Mouse (Mus musculus): ENCODE data around the gene Gsn. TPM values are rescaled to one million over a fixed set of nuclear protein-coding genes. Genes with fewer than 3 reads are reported as not detected.

Gsn gene
- polyA plus RNA-seq, 1 experiment from 2014 or later = 50.1 TPM

DNA sequence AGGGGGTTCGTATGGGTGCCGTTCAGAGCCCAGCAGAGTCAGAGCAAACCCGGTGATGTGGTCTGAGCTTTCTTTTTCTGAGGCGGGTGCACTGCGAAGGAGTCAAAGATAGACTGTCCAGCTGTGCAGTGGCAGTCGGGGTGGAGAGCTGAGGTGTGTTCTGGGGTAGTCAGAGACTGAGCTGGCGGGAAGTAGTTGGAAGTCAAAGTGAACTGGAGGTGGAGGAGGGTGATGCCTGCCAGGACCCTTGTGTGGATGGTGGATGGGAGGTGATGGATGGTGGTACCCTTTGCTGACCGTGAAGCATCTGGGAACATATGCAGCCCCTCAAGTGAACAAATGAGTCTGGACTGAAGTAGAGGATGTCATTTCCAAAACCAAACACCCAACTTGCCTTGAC lies 9.6 kb downstream of the Gsn start:
- WGBS = 77% methylated on average over 8 of the region's 8 CpGs
- H3K27ac ChIP-seq (replicated peaks; ENCODE audit: low read depth, low read length) = no peak overlapping the region; the same call in 1 of the 2 replicates
- no peak overlapping the region for H3K4me2 ChIP-seq (ENCODE audit: low read depth, low read length)

GRCm38 (mm10) chr2:35266251-35266905 lies 10.2 kb downstream of the Gsn start:
- ATAC-seq (replicated peaks; ENCODE audit: insufficient number of reproducible peaks, low FRiP score, low TSS enrichment, low read depth) (no peak), DNase-seq (ENCODE audit: low spot score) (no peak)
- no peak overlapping the region for H3K27ac ChIP-seq (replicated peaks; ENCODE audit: low read depth, low read length)
- no peak overlapping the region for H3K4me2 ChIP-seq (ENCODE audit: low read depth, low read length)
- H3K27me3 ChIP-seq (ENCODE audit: control insufficient read depth, insufficient read depth, low read length) = no peaks in the 10 kb centered on the region
- no peaks in the 10 kb centered on the region for H3K36me3 ChIP-seq (replicated peaks; ENCODE audit: control insufficient read depth, insufficient read depth, low read depth, low read length)
- peaks cover 9% of the 10 kb centered on the region for H3K4me1 ChIP-seq (ENCODE audit: control insufficient read depth, insufficient read depth, low read length)
- 80% methylated on average over 9 of the region's 9 CpGs for WGBS
- no peak overlapping the region for H3K4me3 ChIP-seq (ENCODE audit: low read depth, low read length)
- H3K9me3 ChIP-seq (replicated peaks; ENCODE audit: control insufficient read depth, low read length) = no peaks in the 10 kb centered on the region
- no peak overlapping the region for H3K9ac ChIP-seq (replicated peaks; ENCODE audit: low read length)

More for the DNA sequence above, 9.6 kb downstream of the Gsn start:
- no peak overlapping the region for H3K4me3 ChIP-seq (ENCODE audit: low read depth, low read length)
- no peaks in the 10 kb centered on the region for H3K9me3 ChIP-seq (replicated peaks; ENCODE audit: control insufficient read depth, low read length)
- H3K36me3 ChIP-seq (replicated peaks; ENCODE audit: control insufficient read depth, insufficient read depth, low read depth, low read length) = no peaks in the 10 kb centered on the region
- ATAC-seq (replicated peaks; ENCODE audit: insufficient number of reproducible peaks, low FRiP score, low TSS enrichment, low read depth) (no peak), DNase-seq (ENCODE audit: low spot score) (no peak)
- H3K4me1 ChIP-seq (ENCODE audit: control insufficient read depth, insufficient read depth, low read length) = peaks cover 9% of the 10 kb centered on the region
- no peak overlapping the region for H3K9ac ChIP-seq (replicated peaks; ENCODE audit: low read length)
- H3K27me3 ChIP-seq (ENCODE audit: control insufficient read depth, insufficient read depth, low read length) = no peaks in the 10 kb centered on the region

DNA sequence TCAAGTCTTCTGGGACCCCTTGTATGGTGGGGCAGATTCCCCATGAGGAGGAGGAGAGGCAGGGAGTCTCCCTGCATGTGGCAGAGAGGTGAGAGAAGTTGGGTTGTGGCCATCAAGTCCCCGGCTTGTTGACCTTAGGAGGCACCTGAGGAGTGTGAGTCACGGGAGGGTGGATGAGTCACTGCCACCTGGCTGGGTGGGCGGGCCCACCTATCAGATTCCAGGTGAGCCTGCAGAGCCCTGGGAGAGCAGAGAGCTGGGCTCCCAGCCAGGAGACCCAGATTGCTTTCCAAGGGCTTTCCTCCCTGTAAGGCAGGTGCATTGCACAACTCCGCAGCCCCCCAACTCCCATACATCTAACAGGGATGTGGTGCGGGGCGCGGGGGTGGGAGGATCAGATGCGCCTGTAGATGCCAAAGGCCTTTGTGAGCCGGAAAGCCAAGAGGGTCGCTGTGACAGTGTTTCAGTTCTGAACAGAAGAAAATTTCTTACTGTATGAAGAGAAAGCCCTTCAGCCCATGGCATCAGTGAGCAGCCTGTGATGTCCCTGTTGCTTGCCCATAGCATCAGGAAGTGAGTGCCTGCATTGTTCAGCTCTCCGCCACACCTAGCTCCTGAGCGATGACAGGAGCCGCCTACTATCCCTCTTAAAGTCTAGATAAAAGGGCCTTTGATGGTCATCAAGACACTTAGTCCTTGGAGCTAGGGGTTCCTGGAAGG lies 11.1 kb downstream of the Gsn start:
- H3K4me1 ChIP-seq (ENCODE audit: control insufficient read depth, insufficient read depth, low read length) = peaks cover 9% of the 10 kb centered on the region
- H3K27me3 ChIP-seq (ENCODE audit: control insufficient read depth, insufficient read depth, low read length) = no peaks in the 10 kb centered on the region
- no peaks in the 10 kb centered on the region for H3K9me3 ChIP-seq (replicated peaks; ENCODE audit: control insufficient read depth, low read length)
- DNase-seq (ENCODE audit: low spot score) (no peak), ATAC-seq (replicated peaks; ENCODE audit: insufficient number of reproducible peaks, low FRiP score, low TSS enrichment, low read depth) (no peak)
- H3K4me2 ChIP-seq (ENCODE audit: low read depth, low read length) = no peak overlapping the region
- H3K9ac ChIP-seq (replicated peaks; ENCODE audit: low read length) = no peak overlapping the region
- H3K27ac ChIP-seq (replicated peaks; ENCODE audit: low read depth, low read length) = no peak overlapping the region
- no peaks in the 10 kb centered on the region for H3K36me3 ChIP-seq (replicated peaks; ENCODE audit: control insufficient read depth, insufficient read depth, low read depth, low read length)
- H3K4me3 ChIP-seq (ENCODE audit: low read depth, low read length) = no peak overlapping the region
- WGBS = 83% methylated on average over 13 of the region's 13 CpGs

GRCm38 (mm10) chr2:35267876-35268566 lies 11.8 kb downstream of the Gsn start:
- Histone ChIP-seq H3K27ac (replicated peaks; ENCODE audit: low read depth, low read length) (no peak overlapping the region), H3K4me2 (ENCODE audit: low read depth, low read length) (no peak overlapping the region), H3K9ac (replicated peaks; ENCODE audit: low read length) (no peak overlapping the region), H3K36me3 (replicated peaks; ENCODE audit: control insufficient read depth, insufficient read depth, low read depth, low read length) (no peaks in the 10 kb centered on the region), H3K4me3 (ENCODE audit: low read depth, low read length) (no peak overlapping the region), H3K9me3 (replicated peaks; ENCODE audit: control insufficient read depth, low read length) (no peaks in the 10 kb centered on the region), H3K4me1 (ENCODE audit: control insufficient read depth, insufficient read depth, low read length) (peaks cover 9% of the 10 kb centered on the region), H3K27me3 (ENCODE audit: control insufficient read depth, insufficient read depth, low read length) (no peaks in the 10 kb centered on the region)
- ATAC-seq (replicated peaks; ENCODE audit: insufficient number of reproducible peaks, low FRiP score, low TSS enrichment, low read depth) (no peak), DNase-seq (ENCODE audit: low spot score) (no peak)
- WGBS = 78% methylated on average over 10 of the region's 10 CpGs

GRCm38 (mm10) chr2:35269136-35269535 lies 13.0 kb downstream of the Gsn start:
- 82% methylated on average over 6 of the region's 6 CpGs for WGBS
- Histone ChIP-seq H3K27me3 (ENCODE audit: control insufficient read depth, insufficient read depth, low read length) (no peaks in the 10 kb centered on the region), H3K4me1 (ENCODE audit: control insufficient read depth, insufficient read depth, low read length) (peaks cover 12% of the 10 kb centered on the region), H3K9ac (replicated peaks; ENCODE audit: low read length) (no peak overlapping the region), H3K9me3 (replicated peaks; ENCODE audit: control insufficient read depth, low read length) (no peaks in the 10 kb centered on the region), H3K27ac (replicated peaks; ENCODE audit: low read depth, low read length) (no peak overlapping the region), H3K36me3 (replicated peaks; ENCODE audit: control insufficient read depth, insufficient read depth, low read depth, low read length) (no peaks in the 10 kb centered on the region), H3K4me2 (ENCODE audit: low read depth, low read length) (no peak overlapping the region), H3K4me3 (ENCODE audit: low read depth, low read length) (no peak overlapping the region)
- ATAC-seq (replicated peaks; ENCODE audit: insufficient number of reproducible peaks, low FRiP score, low TSS enrichment, low read depth) (no peak), DNase-seq (ENCODE audit: low spot score) (no peak)

DNA sequence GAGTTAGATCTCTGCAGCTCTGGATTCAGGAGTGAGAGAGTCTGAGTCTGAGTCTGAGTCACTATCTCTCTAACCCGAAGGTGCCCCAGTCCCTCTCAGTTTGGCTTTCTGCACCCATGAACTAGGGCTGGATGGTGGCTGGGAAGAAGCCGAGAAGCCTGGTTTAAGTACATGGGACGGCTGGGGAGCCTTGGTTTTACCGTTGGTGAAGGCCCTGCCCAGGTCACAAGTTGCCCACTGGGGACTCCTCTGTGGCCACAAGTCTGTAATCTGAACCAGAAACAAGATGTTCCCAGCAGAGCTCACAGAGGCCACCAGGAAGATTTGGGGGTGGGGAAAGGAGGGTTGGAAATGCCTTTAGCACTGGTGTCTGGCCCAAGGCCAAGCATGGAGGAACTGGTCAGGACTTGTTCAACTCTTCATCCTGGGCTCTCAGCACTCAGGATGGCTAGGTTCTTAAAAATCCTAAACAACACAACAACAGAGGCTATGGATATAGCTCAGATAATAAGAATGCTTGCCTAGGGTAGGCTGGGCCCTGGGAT lies 13.6 kb downstream of the Gsn start:
- Histone ChIP-seq H3K36me3 (replicated peaks; ENCODE audit: control insufficient read depth, insufficient read depth, low read depth, low read length) (no peaks in the 10 kb centered on the region), H3K4me1 (ENCODE audit: control insufficient read depth, insufficient read depth, low read length) (peaks cover 12% of the 10 kb centered on the region)
- no peak for ATAC-seq (replicated peaks; ENCODE audit: insufficient number of reproducible peaks, low FRiP score, low TSS enrichment, low read depth)

GRCm38 (mm10) chr2:35270531-35270984 lies 14.4 kb downstream of the Gsn start:
- no peak overlapping the region for H3K27ac ChIP-seq (replicated peaks; ENCODE audit: low read depth, low read length)

More for the DNA sequence above, 13.6 kb downstream of the Gsn start:
- H3K27ac ChIP-seq (replicated peaks; ENCODE audit: low read depth, low read length) = no peak overlapping the region
- H3K27me3 ChIP-seq (ENCODE audit: control insufficient read depth, insufficient read depth, low read length) = no peaks in the 10 kb centered on the region
- no peak for DNase-seq (ENCODE audit: low spot score)
- no peak overlapping the region for H3K9ac ChIP-seq (replicated peaks; ENCODE audit: low read length)
- H3K4me3 ChIP-seq (ENCODE audit: low read depth, low read length) = no peak overlapping the region
- H3K4me2 ChIP-seq (ENCODE audit: low read depth, low read length) = no peak overlapping the region
- WGBS = 53% methylated on average over 4 of the region's 4 CpGs
- H3K9me3 ChIP-seq (replicated peaks; ENCODE audit: control insufficient read depth, low read length) = no peaks in the 10 kb centered on the region

More at GRCm38 (mm10) chr2:35270531-35270984, 14.4 kb downstream of the Gsn start:
- Histone ChIP-seq H3K4me2 (ENCODE audit: low read depth, low read length) (no peak overlapping the region), H3K27me3 (ENCODE audit: control insufficient read depth, insufficient read depth, low read length) (no peaks in the 10 kb centered on the region), H3K36me3 (replicated peaks; ENCODE audit: control insufficient read depth, insufficient read depth, low read depth, low read length) (no peaks in the 10 kb centered on the region), H3K9me3 (replicated peaks; ENCODE audit: control insufficient read depth, low read length) (no peaks in the 10 kb centered on the region), H3K9ac (replicated peaks; ENCODE audit: low read length) (no peak overlapping the region), H3K4me3 (ENCODE audit: low read depth, low read length) (no peak overlapping the region), H3K4me1 (ENCODE audit: control insufficient read depth, insufficient read depth, low read length) (peaks cover 11% of the 10 kb centered on the region)
- DNase-seq (ENCODE audit: low spot score) (peak; percentile 75), ATAC-seq (replicated peaks; ENCODE audit: insufficient number of reproducible peaks, low FRiP score, low TSS enrichment, low read depth) (no peak)
- 20% methylated on average over 10 of the region's 10 CpGs for WGBS

Measured in embryonic facial prominence, embryonic 11.5 days (tissue).